Mouse (Mus musculus): ENCODE measurements around the gene Trim67. TPM values are rescaled to one million over a fixed set of nuclear protein-coding genes. Genes with fewer than 3 reads are reported as not detected.

The Trim67 gene
- 0.97 and 1.1 TPM in 2 replicates for polyA plus RNA-seq (2014; fragmentation: Nextera tagmentation; extraction: Ambion mirVana)

GRCm38 (mm10) chr8:124792708-124793107 lies at the start of gene Trim67:
TSS of gene Trim67 (plus strand) at chr8:124793092.
- no peaks in the 10 kb centered on the region for H3K36me3 ChIP-seq (ENCODE audit: control insufficient read depth, insufficient read depth, low read length)
- DNase-seq (ENCODE audit: low spot score) (peak; percentile 91), ATAC-seq (ENCODE audit: low read depth) (peak; percentile 91)
- H3K27ac ChIP-seq (replicated peaks; ENCODE audit: low read depth, low read length): no peak within 1 kb of the TSS
- peak within 1 kb of the TSS; percentile 65 for H3K4me3 ChIP-seq (ENCODE audit: low read depth, low read length)
- H3K4me1 ChIP-seq (ENCODE audit: control insufficient read depth, insufficient read depth, low read length): peaks cover 17% of the 10 kb centered on the region
- WGBS: 0% methylated on average over 18 of the region's 39 CpGs
- H3K4me2 ChIP-seq (ENCODE audit: low read depth, low read length): peak within 1 kb of the TSS; percentile 100
- peak within 1 kb of the TSS; percentile 52 for H3K9ac ChIP-seq (ENCODE audit: low read depth, low read length)
- peaks cover 67% of the 10 kb centered on the region for H3K27me3 ChIP-seq (replicated peaks; ENCODE audit: control insufficient read depth, insufficient read depth, low read length)
- no peaks in the 10 kb centered on the region for H3K9me3 ChIP-seq (ENCODE audit: control insufficient read depth, low read length)

GRCm38 (mm10) chr8:124746661-124747060 lies 46.2 kb upstream of the Trim67 start:
- Histone ChIP-seq H3K4me2 (ENCODE audit: low read depth, low read length) (no peak overlapping the region), H3K9ac (ENCODE audit: low read depth, low read length) (no peak overlapping the region), H3K36me3 (ENCODE audit: control insufficient read depth, insufficient read depth, low read length) (no peaks in the 10 kb centered on the region), H3K27me3 (replicated peaks; ENCODE audit: control insufficient read depth, insufficient read depth, low read length) (peaks cover 21% of the 10 kb centered on the region), H3K9me3 (ENCODE audit: control insufficient read depth, low read length) (no peaks in the 10 kb centered on the region), H3K27ac (replicated peaks; ENCODE audit: low read depth, low read length) (no peak overlapping the region), H3K4me3 (ENCODE audit: low read depth, low read length) (no peak overlapping the region), H3K4me1 (ENCODE audit: control insufficient read depth, insufficient read depth, low read length) (peaks cover 4% of the 10 kb centered on the region; the same call in 1 of the 2 replicates)
- ATAC-seq (ENCODE audit: low read depth) (no peak), DNase-seq (ENCODE audit: low spot score) (no peak)
- WGBS: 55% methylated on average over 13 of the region's 13 CpGs

GRCm38 (mm10) chr8:124751191-124751590 lies 41.7 kb upstream of the Trim67 start:
- Histone ChIP-seq H3K4me1 (ENCODE audit: control insufficient read depth, insufficient read depth, low read length) (peaks cover 7% of the 10 kb centered on the region; the same call in 1 of the 2 replicates), H3K9ac (ENCODE audit: low read depth, low read length) (peak overlapping the region; percentile 60), H3K4me3 (ENCODE audit: low read depth, low read length) (peak overlapping the region; percentile 60), H3K4me2 (ENCODE audit: low read depth, low read length) (peak overlapping the region; percentile 88), H3K9me3 (ENCODE audit: control insufficient read depth, low read length) (no peaks in the 10 kb centered on the region), H3K27ac (replicated peaks; ENCODE audit: low read depth, low read length) (no peak overlapping the region), H3K27me3 (replicated peaks; ENCODE audit: control insufficient read depth, insufficient read depth, low read length) (peaks cover 38% of the 10 kb centered on the region), H3K36me3 (ENCODE audit: control insufficient read depth, insufficient read depth, low read length) (no peaks in the 10 kb centered on the region)
- ATAC-seq (ENCODE audit: low read depth) (0 out of 2 replicates have a peak, but pooled peaks have one; percentile 19), DNase-seq (ENCODE audit: low spot score) (no peak)
- 0% methylated on average over 20 of the region's 31 CpGs for WGBS

GRCm38 (mm10) chr8:124751709-124752173 lies 41.2 kb upstream of the Trim67 start, which contains the start of gene Fam89a:
TSS of gene Fam89a (minus strand) at chr8:124751832.
- Histone ChIP-seq H3K36me3 (ENCODE audit: control insufficient read depth, insufficient read depth, low read length) (no peaks in the 10 kb centered on the region), H3K27me3 (replicated peaks; ENCODE audit: control insufficient read depth, insufficient read depth, low read length) (peaks cover 38% of the 10 kb centered on the region), H3K9ac (ENCODE audit: low read depth, low read length) (peak within 1 kb of the TSS; percentile 60), H3K4me2 (ENCODE audit: low read depth, low read length) (peak within 1 kb of the TSS; percentile 88), H3K9me3 (ENCODE audit: control insufficient read depth, low read length) (no peaks in the 10 kb centered on the region), H3K4me1 (ENCODE audit: control insufficient read depth, insufficient read depth, low read length) (peaks cover 7% of the 10 kb centered on the region; the same call in 1 of the 2 replicates), H3K4me3 (ENCODE audit: low read depth, low read length) (peak within 1 kb of the TSS; percentile 60), H3K27ac (replicated peaks; ENCODE audit: low read depth, low read length) (no peak within 1 kb of the TSS)
- ATAC-seq (ENCODE audit: low read depth): peak; percentile 75
- WGBS: 0% methylated on average over 5 of the region's 41 CpGs
- peak; percentile 60 for DNase-seq (ENCODE audit: low spot score)

- peak overlapping the region; percentile 60; the same call in 1 of the 2 replicates for H3K4me3 ChIP-seq (ENCODE audit: low read depth, low read length)
- H3K4me1 ChIP-seq (ENCODE audit: control insufficient read depth, insufficient read depth, low read length): peaks cover 7% of the 10 kb centered on the region; the same call in 1 of the 2 replicates
- H3K9ac ChIP-seq (ENCODE audit: low read depth, low read length): peak overlapping the region; percentile 60; the same call in 1 of the 2 replicates
- peak overlapping the region; percentile 88; the same call in 1 of the 2 replicates for H3K4me2 ChIP-seq (ENCODE audit: low read depth, low read length)
- no peak overlapping the region for H3K27ac ChIP-seq (replicated peaks; ENCODE audit: low read depth, low read length)
- 30% methylated on average over 21 of the region's 21 CpGs for WGBS
- peaks cover 38% of the 10 kb centered on the region for H3K27me3 ChIP-seq (replicated peaks; ENCODE audit: control insufficient read depth, insufficient read depth, low read length)
- no peaks in the 10 kb centered on the region for H3K9me3 ChIP-seq (ENCODE audit: control insufficient read depth, low read length)
- no peaks in the 10 kb centered on the region for H3K36me3 ChIP-seq (ENCODE audit: control insufficient read depth, insufficient read depth, low read length)
- no peak for DNase-seq (ENCODE audit: low spot score)
- no peak for ATAC-seq (ENCODE audit: low read depth)
Measured at GRCm38 (mm10) chr8:124752325-124752862, 40.5 kb upstream of the Trim67 start.

- peaks cover 7% of the 10 kb centered on the region; the same call in 1 of the 2 replicates for H3K4me1 ChIP-seq (ENCODE audit: control insufficient read depth, insufficient read depth, low read length)
- H3K4me3 ChIP-seq (ENCODE audit: low read depth, low read length): no peak overlapping the region
- 11% methylated on average over 11 of the region's 11 CpGs for WGBS
- no peak overlapping the region for H3K4me2 ChIP-seq (ENCODE audit: low read depth, low read length)
- ATAC-seq (ENCODE audit: low read depth): no peak
- no peak overlapping the region for H3K27ac ChIP-seq (replicated peaks; ENCODE audit: low read depth, low read length)
- H3K36me3 ChIP-seq (ENCODE audit: control insufficient read depth, insufficient read depth, low read length): no peaks in the 10 kb centered on the region
- peaks cover 38% of the 10 kb centered on the region for H3K27me3 ChIP-seq (replicated peaks; ENCODE audit: control insufficient read depth, insufficient read depth, low read length)
- H3K9ac ChIP-seq (ENCODE audit: low read depth, low read length): no peak overlapping the region
- H3K9me3 ChIP-seq (ENCODE audit: control insufficient read depth, low read length): no peaks in the 10 kb centered on the region
- peak; percentile 43 for DNase-seq (ENCODE audit: low spot score)
Measured at GRCm38 (mm10) chr8:124754101-124754791, 38.6 kb upstream of the Trim67 start.

GRCm38 (mm10) chr8:124754792-124755190 lies 38.1 kb upstream of the Trim67 start:
- H3K4me3 ChIP-seq (ENCODE audit: low read depth, low read length): no peak overlapping the region
- no peaks in the 10 kb centered on the region for H3K36me3 ChIP-seq (ENCODE audit: control insufficient read depth, insufficient read depth, low read length)
- 33% methylated on average over 4 of the region's 4 CpGs for WGBS
- H3K27me3 ChIP-seq (replicated peaks; ENCODE audit: control insufficient read depth, insufficient read depth, low read length): peaks cover 36% of the 10 kb centered on the region
- no peak overlapping the region for H3K4me2 ChIP-seq (ENCODE audit: low read depth, low read length)
- H3K4me1 ChIP-seq (ENCODE audit: control insufficient read depth, insufficient read depth, low read length): peaks cover 7% of the 10 kb centered on the region; the same call in 1 of the 2 replicates
- DNase-seq (ENCODE audit: low spot score) (no peak), ATAC-seq (ENCODE audit: low read depth) (no peak)
- H3K9ac ChIP-seq (ENCODE audit: low read depth, low read length): no peak overlapping the region
- H3K27ac ChIP-seq (replicated peaks; ENCODE audit: low read depth, low read length): no peak overlapping the region
- no peaks in the 10 kb centered on the region for H3K9me3 ChIP-seq (ENCODE audit: control insufficient read depth, low read length)

- no peaks in the 10 kb centered on the region for H3K36me3 ChIP-seq (ENCODE audit: control insufficient read depth, insufficient read depth, low read length)
- H3K9ac ChIP-seq (ENCODE audit: low read depth, low read length): no peak overlapping the region
- H3K27me3 ChIP-seq (replicated peaks; ENCODE audit: control insufficient read depth, insufficient read depth, low read length): peaks cover 29% of the 10 kb centered on the region
- no peak overlapping the region for H3K27ac ChIP-seq (replicated peaks; ENCODE audit: low read depth, low read length)
- H3K4me3 ChIP-seq (ENCODE audit: low read depth, low read length): no peak overlapping the region
- 71% methylated on average over 8 of the region's 8 CpGs for WGBS
- H3K4me2 ChIP-seq (ENCODE audit: low read depth, low read length): no peak overlapping the region
- DNase-seq (ENCODE audit: low spot score) (no peak), ATAC-seq (ENCODE audit: low read depth) (no peak)
- peaks cover 7% of the 10 kb centered on the region; the same call in 1 of the 2 replicates for H3K4me1 ChIP-seq (ENCODE audit: control insufficient read depth, insufficient read depth, low read length)
- H3K9me3 ChIP-seq (ENCODE audit: control insufficient read depth, low read length): no peaks in the 10 kb centered on the region
Measured at GRCm38 (mm10) chr8:124755481-124755880, 37.4 kb upstream of the Trim67 start.

Data from embryonic facial prominence, embryonic 14.5 days (tissue).